ENCODE assay signal across 10 mouse cellular contexts in genomic region chr1:193419168-193419567, GRCm38 (mm10). TPM values are rescaled to one million over a fixed set of nuclear protein-coding genes. Genes with fewer than 3 reads are reported as not detected.
DNase-seq lines count a peak whose midpoint lies in the region; ATAC-seq lines count a peak whose summit lies in the region.
"Had no signal": no experiment of that assay in that cellular context is flagged by ENCODE, and none has a peak within 500 bp of the region (broad histone marks: within the 10 kb centered on the region; RNA-seq: fewer than 3 reads in every experiment).

No protein-coding gene starts in this region.

- no peak for DNase-seq in heart, postnatal 25 days (ENCODE audit: low spot score)
- DNase-seq in midbrain, embryonic 11.5 days (ENCODE audit: low spot score, missing footprints): no peak
- no peak for DNase-seq in hindbrain, embryonic 14.5 days (ENCODE audit: low spot score)
- no peak for DNase-seq in layer of hippocampus, postnatal 36 days

- H3K27ac ChIP-seq in heart, embryonic 16.5 days (ENCODE audit: low read length): 0 out of 2 replicates have a peak overlapping the region, but pooled peaks have one; percentile 12
- H3K27ac ChIP-seq in midbrain, embryonic 13.5 days: no peak overlapping the region; the same call in 1 of the 2 replicates
- H3K27ac ChIP-seq in midbrain, embryonic 11.5 days (ENCODE audit: low read depth, low read length): no peak overlapping the region
- H3K27ac ChIP-seq in hindbrain, embryonic 14.5 days: 0 out of 2 replicates have a peak overlapping the region, but pooled peaks have one; percentile 1
- no peak overlapping the region for H3K27ac ChIP-seq in neural tube, embryonic 14.5 days (ENCODE audit: low read depth, low read length)

- 2% methylated on average over 2 of the region's 2 CpGs for WGBS in heart, embryonic 16.5 days
- WGBS in midbrain, embryonic 13.5 days: 8% methylated on average over 2 of the region's 2 CpGs
- 36% methylated on average over 2 of the region's 2 CpGs for WGBS in midbrain, embryonic 11.5 days
- 5% methylated on average over 2 of the region's 2 CpGs for WGBS in hindbrain, embryonic 14.5 days
- 0% methylated on average over 2 of the region's 2 CpGs for whole genome bisulfite sequencing in neural tube, embryonic 14.5 days

- ATAC-seq in heart, embryonic 16.5 days (replicated peaks; ENCODE audit: extremely low read depth, insufficient read depth, low FRiP score): no peak
- no peak for ATAC-seq in midbrain, embryonic 13.5 days
- ATAC-seq in midbrain, embryonic 11.5 days (ENCODE audit: low FRiP score): no peak
- no peak for ATAC-seq in hindbrain, embryonic 14.5 days (ENCODE audit: low FRiP score)
- ATAC-seq in neural tube, embryonic 14.5 days (ENCODE audit: low read depth): peak; percentile 26; the same call in 1 of the 2 replicates
- no peak for ATAC-seq in erythroblast, adult 5-6 weeks (replicated peaks; ENCODE audit: low FRiP score, poor library complexity, severe bottlenecking)

- no peak overlapping the region for H3K4me3 ChIP-seq in heart, embryonic 16.5 days (ENCODE audit: low read length)
- H3K4me3 ChIP-seq in midbrain, embryonic 13.5 days (replicated peaks): no peak overlapping the region
- H3K4me3 ChIP-seq in midbrain, embryonic 11.5 days (ENCODE audit: low read depth, low read length): no peak overlapping the region
- no peak overlapping the region for H3K4me3 ChIP-seq in hindbrain, embryonic 14.5 days (replicated peaks; ENCODE audit: low read length)
- H3K4me3 ChIP-seq in neural tube, embryonic 14.5 days (ENCODE audit: low read depth, low read length): no peak overlapping the region

- H3K36me3 ChIP-seq in heart, embryonic 16.5 days (ENCODE audit: control insufficient read depth, insufficient read depth): no peaks in the 10 kb centered on the region
- no peaks in the 10 kb centered on the region for H3K36me3 ChIP-seq in midbrain, embryonic 13.5 days
- no peaks in the 10 kb centered on the region for H3K36me3 ChIP-seq in midbrain, embryonic 11.5 days (ENCODE audit: control insufficient read depth, insufficient read depth, low read length)
- no peaks in the 10 kb centered on the region for H3K36me3 ChIP-seq in hindbrain, embryonic 14.5 days (replicated peaks; ENCODE audit: control insufficient read depth, insufficient read depth)
- H3K36me3 ChIP-seq in neural tube, embryonic 14.5 days (ENCODE audit: control insufficient read depth, insufficient read depth, low read length): no peaks in the 10 kb centered on the region

- no peaks in the 10 kb centered on the region for H3K9me3 ChIP-seq in heart, embryonic 16.5 days (replicated peaks; ENCODE audit: control insufficient read depth, low read length)
- no peaks in the 10 kb centered on the region for H3K9me3 ChIP-seq in midbrain, embryonic 13.5 days
- H3K9me3 ChIP-seq in midbrain, embryonic 11.5 days (ENCODE audit: control insufficient read depth, low read length): no peaks in the 10 kb centered on the region
- no peaks in the 10 kb centered on the region for H3K9me3 ChIP-seq in hindbrain, embryonic 14.5 days (ENCODE audit: control insufficient read depth, low read length)
- H3K9me3 ChIP-seq in neural tube, embryonic 14.5 days (ENCODE audit: control insufficient read depth, low read length): no peaks in the 10 kb centered on the region

- no peak overlapping the region for H3K9ac ChIP-seq in heart, embryonic 16.5 days (ENCODE audit: low read length)
- 0 out of 2 replicates have a peak overlapping the region, but pooled peaks have one; percentile 6 for H3K9ac ChIP-seq in midbrain, embryonic 13.5 days (replicated peaks)
- no peak overlapping the region for H3K9ac ChIP-seq in midbrain, embryonic 11.5 days (ENCODE audit: low read length)
- H3K9ac ChIP-seq in hindbrain, embryonic 14.5 days: no peak overlapping the region
- H3K9ac ChIP-seq in neural tube, embryonic 14.5 days (replicated peaks; ENCODE audit: low read depth, low read length): no peak overlapping the region

- intact Hi-C loops in heart, postnatal 25 days (cut with DNase I): no loop called here

- H3K4me2 ChIP-seq in heart, embryonic 16.5 days (ENCODE audit: low read depth, low read length): no peak overlapping the region
- no peak overlapping the region for H3K4me2 ChIP-seq in midbrain, embryonic 13.5 days (replicated peaks)
- H3K4me2 ChIP-seq in midbrain, embryonic 11.5 days: no peak overlapping the region
- no peak overlapping the region for H3K4me2 ChIP-seq in hindbrain, embryonic 14.5 days (replicated peaks)
- no peak overlapping the region for H3K4me2 ChIP-seq in neural tube, embryonic 14.5 days (ENCODE audit: low read depth, low read length)

- H3K27me3 ChIP-seq in heart, embryonic 16.5 days (ENCODE audit: control insufficient read depth, insufficient read depth, low read length): peaks cover 2% of the 10 kb centered on the region; the same call in 1 of the 2 replicates
- no peaks in the 10 kb centered on the region for H3K27me3 ChIP-seq in midbrain, embryonic 13.5 days
- no peaks in the 10 kb centered on the region for H3K27me3 ChIP-seq in midbrain, embryonic 11.5 days (ENCODE audit: control insufficient read depth, insufficient read depth, low read length)
- no peaks in the 10 kb centered on the region for H3K27me3 ChIP-seq in hindbrain, embryonic 14.5 days (ENCODE audit: control insufficient read depth, insufficient read depth, low read length)
- H3K27me3 ChIP-seq in neural tube, embryonic 14.5 days (ENCODE audit: control insufficient read depth, insufficient read depth, low read length): no peaks in the 10 kb centered on the region

- peaks cover 29% of the 10 kb centered on the region for H3K4me1 ChIP-seq in heart, embryonic 16.5 days (ENCODE audit: control insufficient read depth, insufficient read depth, low read length)
- H3K4me1 ChIP-seq in midbrain, embryonic 13.5 days (replicated peaks): peaks cover 41% of the 10 kb centered on the region
- 0 out of 2 replicates have a peak, but pooled peaks cover 2% of the 10 kb centered on the region for H3K4me1 ChIP-seq in midbrain, embryonic 11.5 days (ENCODE audit: control insufficient read depth, insufficient read depth, low read length)
- peaks cover 36% of the 10 kb centered on the region for H3K4me1 ChIP-seq in hindbrain, embryonic 14.5 days (replicated peaks; ENCODE audit: control insufficient read depth, insufficient read depth, low read length)
- peaks cover 16% of the 10 kb centered on the region for H3K4me1 ChIP-seq in neural tube, embryonic 14.5 days (ENCODE audit: control insufficient read depth, insufficient read depth, low read length)

RNA-seq across cellular contexts. Expression of gene Camk1g, which starts 49.1 kb away (rescaled TPM):
- 13.6 and 16.6 TPM in 2 replicates for polyA plus RNA-seq in heart, embryonic 16.5 days (2015; fragmentation: Nextera tagmentation; extraction: Ambion mirVana)
- total RNA-seq in heart, postnatal 25 days (2021): under 1 TPM; 0.39 to 0.62 TPM
- polyA plus RNA-seq in midbrain, embryonic 13.5 days (2015; fragmentation: Nextera tagmentation; extraction: Ambion mirVana): 42.5 and 43.0 TPM in 2 replicates
- 17.1 and 20.1 TPM in 2 replicates for polyA plus RNA-seq in midbrain, embryonic 11.5 days (2014; fragmentation: Nextera tagmentation; extraction: Ambion mirVana)
- polyA plus RNA-seq in hindbrain, embryonic 14.5 days (2014; fragmentation: Nextera tagmentation; extraction: Ambion mirVana): 39.9 and 45.2 TPM in 2 replicates
- polyA plus RNA-seq in neural tube, embryonic 14.5 days (2014; fragmentation: Nextera tagmentation; extraction: Ambion mirVana): 45.3 and 51.0 TPM in 2 replicates
- 10 to 100 TPM; 23.5 to 26.6 TPM for total RNA-seq in layer of hippocampus, postnatal 36 days (2021)
- not detected in 2 replicates for total RNA-seq in erythroblast, adult 5-6 weeks (2015; ENCODE audit: low replicate concordance)
- total RNA-seq in erythroblast, adult 5-6 weeks (2017; ENCODE audit: low replicate concordance): not detected in 2 replicates
- total RNA-seq: adrenal gland, adult 2 months; monocyte, adult 5-6 weeks had no signal

Comparison
In these comparisons a context has a peak if more than half of its experiments do, and no peak if none do; other contexts are left out.
1. H3K27ac ChIP-seq: peak in heart, embryonic 16.5 days (single experiment) and hindbrain, embryonic 14.5 days (single experiment); none in midbrain, embryonic 13.5 days (single experiment), midbrain, embryonic 11.5 days (single experiment) and neural tube, embryonic 14.5 days (single experiment).